Mouse (Mus musculus) NIH3T3 (cell line): Measurements from ENCODE around the gene Ints6.
A peak's percentile ranks its signal among the peaks of the same experiment; 100 is the strongest.
"Not testable (repeated sequence)": the region's sequence is repeated elsewhere in the genome, so short reads cannot be mapped to it uniquely, and the experiment has no call there.

Experiments
- DNase-seq: peaks from one replicate; pipeline ENCODE4 v3.0.0-alpha.2; 2012; ENCODE audit warnings: low read depth

Ints6 gene

GRCm38 (mm10) chr14:62751479-62751878 lies 9.5 kb downstream of the Ints6 start:
- DNase-seq: peak; percentile 34

- DNase-seq: no peak
These were observed 25.3 kb downstream of the Ints6 start for GRCm38 (mm10) chr14:62735646-62736045.

- DNase-seq: no peak
These were observed 27.3 kb downstream of the Ints6 start for GRCm38 (mm10) chr14:62733666-62734065.

- DNase-seq: no peak
These were observed 29.1 kb downstream of the Ints6 start for GRCm38 (mm10) chr14:62731902-62732301.

GRCm38 (mm10) chr14:62724560-62724959 lies 36.4 kb downstream of the Ints6 start:
- no peak for DNase-seq

- no peak for DNase-seq
These were observed 39.3 kb downstream of the Ints6 start for GRCm38 (mm10) chr14:62721625-62722024.

- no peak for DNase-seq
These were observed 42.8 kb downstream of the Ints6 start for GRCm38 (mm10) chr14:62718161-62718560.

- peak; percentile 17 for DNase-seq
These were observed 87.3 kb downstream of the Ints6 start for GRCm38 (mm10) chr14:62673646-62674045.

- no peak for DNase-seq
These were observed 95.8 kb downstream of the Ints6 start for GRCm38 (mm10) chr14:62664976-62665673.

- no peak for DNase-seq
These were observed 97.6 kb downstream of the Ints6 start, which contains the start of gene Serpine3 for GRCm38 (mm10) chr14:62663367-62663766. Serpine3 (plus strand) TSS chr14:62663667.

GRCm38 (mm10) chr14:62662381-62662780 lies 98.6 kb downstream of the Ints6 start:
- peak; percentile 55 for DNase-seq

GRCm38 (mm10) chr14:62657469-62657868 lies 103.5 kb downstream of the Ints6 start:
- DNase-seq: no peak

- no peak for DNase-seq
These were observed 105.0 kb downstream of the Ints6 start for GRCm38 (mm10) chr14:62655996-62656395.

GRCm38 (mm10) chr14:62651771-62652170 lies 109.2 kb downstream of the Ints6 start:
- no peak for DNase-seq

- DNase-seq: no peak
These were observed 110.6 kb downstream of the Ints6 start for GRCm38 (mm10) chr14:62650376-62650775.

GRCm38 (mm10) chr14:62648405-62648804 lies 112.6 kb downstream of the Ints6 start:
- peak; percentile 41 for DNase-seq

- not testable (repeated sequence) for DNase-seq
These were observed 118.6 kb downstream of the Ints6 start for GRCm38 (mm10) chr14:62642368-62642767.

GRCm38 (mm10) chr14:62640396-62640795 lies 120.6 kb downstream of the Ints6 start:
- DNase-seq: no peak

- no peak for DNase-seq
These were observed 121.4 kb downstream of the Ints6 start for GRCm38 (mm10) chr14:62639551-62639950.

- peak; percentile 29 for DNase-seq
These were observed 121.9 kb downstream of the Ints6 start for GRCm38 (mm10) chr14:62639111-62639510.

GRCm38 (mm10) chr14:62638345-62638702 lies 122.6 kb downstream of the Ints6 start:
- no peak for DNase-seq

GRCm38 (mm10) chr14:62637436-62638344 lies 123.3 kb downstream of the Ints6 start:
- peak; percentile 63 for DNase-seq

- no peak for DNase-seq
These were observed 133.0 kb downstream of the Ints6 start for GRCm38 (mm10) chr14:62627951-62628350.
